Mouse (Mus musculus): Measurements from ENCODE around the gene Ccdc191.

Gene Ccdc191

GRCm38 (mm10) chr16:43980110-43980609, 90.6 kb downstream of the Ccdc191 start:
- no peak for DNase-seq (ENCODE audit: low read depth, low spot score)

- no peak for DNase-seq (ENCODE audit: low read depth, low spot score)
Measured at GRCm38 (mm10) chr16:43986299-43986698, 96.7 kb downstream of the Ccdc191 start.

DNA sequence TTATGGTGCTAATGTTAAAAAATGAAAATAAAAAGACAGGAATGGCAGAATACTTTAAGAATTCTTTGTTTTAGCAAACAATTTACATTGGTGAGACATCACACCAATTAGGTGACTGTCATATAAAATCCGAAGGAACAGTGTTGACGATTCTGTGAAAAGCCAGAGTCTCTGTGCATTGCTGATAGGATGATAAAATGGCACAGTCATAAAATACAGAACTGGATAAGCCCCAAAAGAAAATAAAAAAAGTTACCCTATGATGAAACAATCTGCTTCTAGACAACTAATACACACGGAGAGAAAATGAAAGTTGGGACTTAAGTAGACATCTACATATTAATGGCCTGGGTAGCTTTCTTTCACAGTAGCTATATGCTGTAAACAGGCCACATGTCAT, 105.0 kb downstream of the Ccdc191 start:
- DNase-seq (ENCODE audit: low read depth, low spot score) = no peak

DNA sequence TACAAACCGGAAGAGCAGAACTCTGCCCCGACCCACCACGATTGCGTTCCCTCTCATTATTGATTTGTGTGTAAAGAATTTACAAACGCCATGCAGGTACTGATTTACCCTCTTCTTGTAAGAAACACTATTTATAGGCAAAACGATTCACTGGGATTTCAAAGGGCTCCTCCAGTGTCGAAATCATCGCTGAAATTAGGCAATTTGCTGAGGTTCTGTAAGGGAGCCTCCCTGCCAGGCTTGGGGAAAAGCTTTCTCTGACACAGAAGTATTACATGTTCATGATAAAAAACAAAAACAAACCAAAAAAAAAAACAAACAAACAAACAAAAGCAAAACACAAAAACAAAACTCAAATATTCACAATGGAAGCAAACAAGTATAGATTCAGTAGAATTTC, 109.5 kb downstream of the Ccdc191 start:
- no peak for DNase-seq (ENCODE audit: low read depth, low spot score)

DNA sequence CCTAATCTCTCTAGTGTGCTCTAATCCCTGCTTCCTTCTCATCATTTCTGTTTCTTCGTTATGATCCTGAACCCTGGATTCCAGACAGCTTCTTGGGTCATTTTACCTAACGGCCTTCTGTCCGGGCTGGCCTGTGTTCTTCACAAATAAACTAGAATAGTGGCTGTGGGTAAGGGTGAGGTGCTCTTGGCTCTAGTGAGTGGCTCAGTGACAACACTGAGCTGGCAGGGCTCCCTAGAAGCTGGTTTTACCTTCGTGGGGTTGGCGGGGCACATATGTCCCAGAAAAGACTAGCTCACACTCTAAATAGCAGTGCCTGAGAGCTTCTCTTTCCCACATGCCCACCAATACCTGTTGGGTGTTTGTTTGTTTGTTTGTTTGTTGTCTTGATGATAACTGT, 109.9 kb downstream of the Ccdc191 start:
- no peak for DNase-seq (ENCODE audit: low read depth, low spot score)

- no peak for DNase-seq (ENCODE audit: low read depth, low spot score)
Measured at GRCm38 (mm10) chr16:44002086-44002485, 112.5 kb downstream of the Ccdc191 start.

DNA sequence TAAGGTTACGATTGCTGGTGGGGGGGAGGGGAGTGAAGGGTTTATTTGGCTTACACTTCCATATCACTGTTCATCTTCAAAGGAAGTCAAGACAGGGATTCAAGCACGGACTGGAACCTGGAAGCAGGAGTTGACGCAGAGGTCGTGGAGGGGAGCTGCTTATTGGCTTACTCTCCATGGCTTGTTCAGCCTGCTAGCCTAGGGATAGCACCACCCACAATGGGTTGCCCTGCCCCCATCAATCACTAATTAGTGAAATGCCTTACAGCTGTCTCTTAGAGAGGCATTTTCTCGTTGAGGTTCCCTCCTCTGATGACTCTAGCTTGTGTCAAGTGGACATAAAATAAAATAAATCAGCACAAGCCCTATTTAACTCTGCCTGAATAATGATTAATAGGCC, 121.4 kb downstream of the Ccdc191 start:
- no peak for DNase-seq (ENCODE audit: low read depth, low spot score)
